Mouse (Mus musculus) forebrain, embryonic 13.5 days (tissue): Measurements from ENCODE around the gene Taf1b. TPM values are rescaled to one million over a fixed set of nuclear protein-coding genes. Genes with fewer than 3 reads are reported as not detected.

Experiments used
- polyA plus RNA-seq: library from polyadenylated mRNA; unstranded; fragments of >200 nt; fragmentation: Nextera tagmentation; extraction: Ambion mirVana; gene quantifications from 2 replicates; pipeline ENCODE4 v1.2.1, GENCODE M21; 2015

Taf1b gene
- polyA plus RNA-seq, 1 experiment from 2014 or later, result 33.4 TPM

Other genes starting within 250 kb of the Taf1b start
- gene Grhl1, start 73.9 kb downstream of the Taf1b start, polyA plus RNA-seq, result 0.54 and 0.84 TPM in 2 replicates
- 11.2 and 13.1 TPM in 2 replicates for gene Klf11, start 152.9 kb downstream of the Taf1b start, polyA plus RNA-seq
- gene Cys1, start 183.5 kb downstream of the Taf1b start, polyA plus RNA-seq, result 0.45 and 0.58 TPM in 2 replicates
- 405 and 421 TPM in 2 replicates for gene Rrm2, start 209.9 kb downstream of the Taf1b start, polyA plus RNA-seq